Mouse (Mus musculus): ENCODE measurements at regions not wholly inside any gene's neighbourhood (a gene's known extent, or its start where the extent isn't known, plus 50 kb on each side); places are given as distances from the start of the nearest gene placed in this dataset.

DNA sequence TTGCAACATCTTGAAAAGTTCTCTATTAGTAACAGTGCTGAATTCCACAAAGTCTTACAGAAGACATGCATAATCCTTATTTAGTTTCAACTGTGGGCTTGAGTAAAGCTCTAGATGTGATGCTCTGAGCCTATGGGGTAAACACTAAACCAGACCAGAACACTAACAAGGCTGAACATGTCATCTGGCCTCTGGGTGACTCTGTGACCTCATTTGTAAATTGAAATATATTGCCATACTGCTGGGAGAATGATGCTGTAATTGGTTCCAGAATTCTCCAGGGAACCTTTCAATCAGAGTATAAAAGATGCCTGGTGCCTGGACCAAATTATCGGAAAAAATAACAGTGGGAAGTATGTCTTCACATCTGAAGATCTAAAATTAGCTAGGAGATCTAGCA lies 309.9 kb upstream of the Megf9 start:
- DNase-seq = no peak

DNA sequence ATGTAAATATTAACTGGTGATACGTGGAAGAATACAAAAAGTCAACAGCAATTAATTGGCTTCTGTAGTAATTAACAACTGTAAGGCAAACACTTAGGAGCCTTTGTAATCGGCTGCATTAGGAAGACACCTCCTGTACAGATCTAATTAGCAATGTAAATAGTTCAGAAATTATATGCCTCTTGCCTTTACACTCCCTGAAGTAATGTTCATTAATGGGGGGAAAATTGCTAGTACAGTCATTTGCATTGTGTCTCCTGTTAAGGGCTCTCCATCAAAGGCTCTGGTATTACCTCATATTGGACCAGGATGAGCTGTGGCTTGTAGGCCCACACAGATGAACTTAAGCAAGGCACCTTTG lies 276.1 kb upstream of the Megf9 start:
- DNase-seq = no peak

- no peak for DNase-seq
Observed at GRCm38 (mm10) chr4:70810311-70810955, 275.6 kb upstream of the Megf9 start.

- DNase-seq = no peak
Observed at GRCm38 (mm10) chr4:70804925-70805342, 270.1 kb upstream of the Megf9 start.

- DNase-seq = no peak
Observed at GRCm38 (mm10) chr4:70798483-70798882, 263.7 kb upstream of the Megf9 start.

DNA sequence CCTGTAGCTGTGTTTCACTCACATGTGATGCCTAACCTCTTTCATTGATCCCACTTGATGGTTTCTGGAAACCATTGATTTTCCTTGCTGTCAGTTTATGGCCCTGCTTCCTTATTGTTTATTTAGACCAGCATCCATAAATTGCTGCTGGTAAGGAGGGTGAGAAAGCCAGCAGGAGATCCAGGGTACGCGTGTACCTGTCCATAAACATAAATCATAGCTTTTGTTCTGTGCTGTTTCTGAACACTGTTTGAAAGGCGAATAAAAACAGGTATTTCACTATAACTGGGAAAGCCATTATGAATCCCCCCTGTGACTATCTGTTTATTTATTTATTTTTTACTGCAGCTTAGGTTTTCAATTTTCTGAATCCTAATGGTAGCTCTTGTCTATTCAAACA lies 263.1 kb upstream of the Megf9 start:
- no peak for DNase-seq

DNA sequence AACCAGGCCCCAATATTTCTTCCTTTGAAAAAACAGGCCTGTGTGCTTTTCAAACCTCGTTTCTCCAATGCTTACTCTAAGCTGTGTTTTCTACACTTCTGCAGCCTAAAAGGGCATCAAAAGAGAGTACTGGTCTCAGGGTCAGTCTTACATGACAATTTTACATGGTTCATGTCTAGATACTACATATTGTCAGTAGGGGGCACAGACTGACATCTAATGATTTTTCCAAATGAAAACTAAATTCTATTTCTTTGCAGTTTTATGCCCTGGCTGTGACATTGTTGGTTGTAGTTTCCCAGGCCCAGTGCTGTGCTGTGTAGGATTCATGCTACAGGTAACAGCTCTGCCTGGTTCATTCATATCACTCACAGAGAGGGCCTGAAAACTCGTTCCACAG lies 248.7 kb upstream of the Megf9 start:
- DNase-seq = no peak

- DNase-seq = no peak
Observed at GRCm38 (mm10) chr4:70781591-70781990, 246.8 kb upstream of the Megf9 start.

- no peak for DNase-seq
Observed at GRCm38 (mm10) chr4:70776273-70776672, 241.5 kb upstream of the Megf9 start.

DNA sequence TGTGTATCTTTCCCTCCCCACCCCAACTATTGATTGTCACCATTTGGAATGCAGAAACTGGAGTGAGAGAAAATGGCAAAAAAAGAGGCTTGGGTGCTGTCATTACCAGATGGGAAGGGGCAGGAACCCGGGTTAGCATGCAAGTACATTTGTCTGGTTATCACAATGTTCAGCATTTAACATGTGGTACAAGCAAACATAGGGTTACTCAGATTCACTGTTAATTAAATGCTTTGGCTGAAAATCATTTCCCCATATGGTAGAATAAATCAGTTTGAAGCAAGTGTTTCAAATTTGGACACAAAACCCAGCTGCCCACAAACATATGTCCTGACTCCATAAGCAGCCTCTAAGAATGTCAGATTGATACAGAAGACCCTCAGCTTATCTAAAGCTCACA lies 208.6 kb upstream of the Megf9 start:
- DNase-seq = no peak

- DNase-seq = no peak
Observed at GRCm38 (mm10) chr4:70742002-70742401, 207.2 kb upstream of the Megf9 start.

GRCm38 (mm10) chr4:70741121-70741520 lies 206.3 kb upstream of the Megf9 start:
- no peak for DNase-seq

GRCm38 (mm10) chr4:70709126-70709689 lies 174.4 kb upstream of the Megf9 start:
- peak; percentile 5 to 20 for DNase-seq

GRCm38 (mm10) chr4:70705128-70705752 lies 170.4 kb upstream of the Megf9 start:
- DNase-seq = no peak

- no peak for DNase-seq
Observed at GRCm38 (mm10) chr4:70700894-70701293, 166.1 kb upstream of the Megf9 start.

GRCm38 (mm10) chr4:70664181-70664580 lies 129.4 kb upstream of the Megf9 start:
- DNase-seq = no peak

DNA sequence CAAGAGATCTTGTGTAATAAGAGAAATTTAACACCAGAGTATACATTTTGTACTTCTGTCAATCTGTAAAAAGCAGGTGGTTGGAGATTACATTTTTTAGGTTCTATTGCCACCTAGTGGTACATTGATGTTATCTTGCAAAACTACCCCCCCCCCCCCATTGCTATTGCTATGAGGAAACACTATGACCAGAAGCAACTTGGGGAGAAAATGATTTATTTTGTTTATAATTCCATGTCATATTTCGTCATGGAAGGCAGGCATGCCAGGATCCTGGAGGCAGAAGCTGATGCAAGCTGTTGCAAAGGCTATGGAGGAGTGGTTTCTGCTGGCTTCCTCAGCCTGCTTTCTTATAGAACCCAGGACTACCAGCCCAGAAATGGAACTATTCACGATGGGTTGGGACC lies 86.6 kb upstream of the Megf9 start:
- peak; percentile 1 to 2 for DNase-seq

GRCm38 (mm10) chr4:70619636-70620287 lies 85.0 kb upstream of the Megf9 start:
- no peak for DNase-seq

DNA sequence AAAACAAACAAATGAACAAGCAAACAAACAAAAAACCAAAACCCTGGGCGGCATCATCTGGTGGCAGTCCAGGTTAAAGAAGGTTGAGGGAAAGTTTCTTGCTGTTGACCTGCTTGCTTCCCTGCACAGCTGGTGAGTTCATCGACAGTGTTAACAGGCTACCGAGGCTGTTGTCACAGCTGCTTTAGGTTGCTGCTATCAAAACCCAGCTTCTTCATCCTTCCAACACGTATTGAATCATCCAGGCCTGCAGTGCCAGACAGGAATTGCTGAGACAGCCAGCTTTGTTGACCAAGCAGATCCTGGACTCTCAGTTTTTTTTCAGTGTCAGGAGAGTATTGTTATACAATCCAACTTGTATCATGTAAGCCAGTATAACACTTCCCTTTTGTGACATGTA lies 81.0 kb upstream of the Megf9 start:
- DNase-seq = no peak

- DNase-seq = no peak
Observed at GRCm38 (mm10) chr4:70614411-70614810, 79.6 kb upstream of the Megf9 start.

- DNase-seq = no peak
Observed at GRCm38 (mm10) chr4:70603209-70603852, 68.5 kb upstream of the Megf9 start.

DNA sequence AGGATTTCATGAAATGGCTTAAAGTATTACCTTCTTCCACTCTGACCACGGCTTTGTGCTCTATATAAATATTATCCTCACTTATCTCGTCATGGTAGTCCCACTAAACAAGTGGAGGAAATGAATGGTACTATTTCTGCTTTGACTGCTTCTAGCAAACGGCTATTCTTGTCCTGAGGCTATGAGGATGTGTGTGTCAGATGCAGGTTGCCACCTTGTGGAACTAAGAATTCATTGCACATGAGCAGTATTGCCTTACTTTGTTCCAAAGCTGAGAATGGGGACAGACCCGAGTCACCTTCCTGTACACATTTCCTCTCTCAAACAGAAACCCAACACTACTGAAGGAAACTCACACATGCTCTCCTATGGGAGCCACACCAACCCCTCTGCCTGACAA lies 66.5 kb upstream of the Megf9 start:
- peak in 1 of 2 experiments; percentile 8 for DNase-seq
